Mouse (Mus musculus): ENCODE data around the gene Usp38. TPM values are rescaled to one million over a fixed set of nuclear protein-coding genes. Genes with fewer than 3 reads are reported as not detected.
A peak's percentile ranks its signal among the peaks of the same experiment; 100 is the strongest.

Usp38 gene
- polyA plus RNA-seq, 1 experiment from 2014 or later, result 18.5 TPM

DNA sequence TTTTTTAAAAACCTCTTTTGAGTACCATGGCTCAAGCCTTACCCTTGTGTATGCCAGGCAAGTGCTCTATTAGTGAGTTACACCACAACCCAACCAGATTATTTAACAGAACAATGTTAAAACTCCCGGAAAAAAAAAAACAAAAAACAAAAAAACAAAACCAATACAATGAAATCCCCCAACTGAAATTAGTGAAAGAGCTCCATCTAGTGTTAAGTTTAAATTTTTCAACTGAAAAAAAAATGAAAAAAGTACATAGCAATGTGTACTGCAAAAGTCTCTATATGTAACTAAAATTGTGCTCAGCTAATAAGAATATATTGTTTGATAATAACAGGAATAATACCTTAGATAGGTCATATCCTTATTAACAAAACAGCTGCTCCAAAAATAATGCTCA is 18.1 kb downstream of the Usp38 start:
- Histone ChIP-seq H3K27me3 (no peaks in the 10 kb centered on the region), H3K4me3 (no peak overlapping the region), H3K9ac (no peak overlapping the region), H3K4me2 (no peak overlapping the region), H3K27ac (replicated peaks) (no peak overlapping the region), H3K4me1 (replicated peaks) (no peaks in the 10 kb centered on the region), H3K9me3 (no peaks in the 10 kb centered on the region), H3K36me3 (peaks cover 71% of the 10 kb centered on the region)
- 41% methylated on average over 1 of the region's 1 CpGs for WGBS
- ATAC-seq (ENCODE audit: low read depth), result no peak

DNA sequence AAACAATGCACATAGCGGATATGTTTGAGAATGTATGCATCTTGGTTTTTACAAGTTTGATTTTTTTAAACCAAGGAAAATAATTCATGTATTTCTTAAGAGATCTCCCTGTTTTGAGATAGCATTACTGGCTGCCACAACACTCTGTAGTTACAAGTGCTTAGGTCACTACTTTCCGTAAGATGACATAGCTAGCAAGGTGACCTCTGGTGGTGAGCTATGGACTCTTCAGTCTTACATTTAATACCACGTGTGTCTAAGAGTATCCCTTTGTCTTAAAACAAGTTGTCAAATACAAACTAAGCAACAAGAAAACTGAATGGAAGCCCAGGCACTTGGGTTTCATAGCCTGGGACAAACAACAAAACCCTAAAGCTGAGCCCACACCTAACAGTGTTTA is 22.8 kb downstream of the Usp38 start:
- 54% methylated on average over 3 of the region's 3 CpGs for WGBS
- H3K9me3 ChIP-seq, result no peaks in the 10 kb centered on the region
- no peak overlapping the region for H3K4me2 ChIP-seq
- no peak overlapping the region for H3K27ac ChIP-seq (replicated peaks)
- peak; percentile 84; the same call in 1 of the 2 replicates for ATAC-seq (ENCODE audit: low read depth)
- no peaks in the 10 kb centered on the region for H3K4me1 ChIP-seq (replicated peaks)
- H3K4me3 ChIP-seq, result no peak overlapping the region
- H3K27me3 ChIP-seq, result no peaks in the 10 kb centered on the region
- H3K36me3 ChIP-seq, result peaks cover 79% of the 10 kb centered on the region
- H3K9ac ChIP-seq, result no peak overlapping the region

GRCm38 (mm10) chr8:80982829-80983228 is 31.9 kb downstream of the Usp38 start:
- Histone ChIP-seq H3K4me3 (no peak overlapping the region), H3K9me3 (no peaks in the 10 kb centered on the region), H3K36me3 (peaks cover 65% of the 10 kb centered on the region), H3K27me3 (no peaks in the 10 kb centered on the region), H3K4me1 (replicated peaks) (peaks cover 6% of the 10 kb centered on the region), H3K4me2 (no peak overlapping the region), H3K27ac (replicated peaks) (no peak overlapping the region), H3K9ac (no peak overlapping the region)
- ATAC-seq (ENCODE audit: low read depth), result no peak
- 67% methylated on average over 4 of the region's 4 CpGs for WGBS

GRCm38 (mm10) chr8:80981696-80982095 is 33.0 kb downstream of the Usp38 start:
- H3K36me3 ChIP-seq, result peaks cover 55% of the 10 kb centered on the region
- WGBS, result 81% methylated on average over 9 of the region's 9 CpGs

DNA sequence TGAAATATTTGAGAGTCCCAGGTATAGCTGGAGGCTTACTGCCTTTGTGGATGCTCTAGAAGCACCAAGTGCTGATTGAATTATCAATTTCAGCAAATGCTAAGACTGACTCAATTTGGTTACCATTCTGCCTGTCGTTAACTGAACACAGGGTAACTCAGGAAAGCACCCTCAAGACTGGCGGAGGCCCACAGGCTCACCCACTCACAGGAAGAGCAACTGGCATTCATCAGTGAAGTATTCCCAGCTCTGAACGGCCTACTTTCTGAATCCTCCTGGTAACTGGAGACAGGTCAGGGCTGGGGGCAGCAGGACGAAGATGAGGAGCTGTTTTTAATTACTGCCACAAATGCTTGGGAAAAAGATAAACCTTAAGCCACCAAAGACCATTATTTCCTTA is 34.7 kb downstream of the Usp38 start:
- Histone ChIP-seq H3K36me3 (peaks cover 39% of the 10 kb centered on the region), H3K27me3 (no peaks in the 10 kb centered on the region), H3K9me3 (no peaks in the 10 kb centered on the region), H3K27ac (replicated peaks) (no peak overlapping the region), H3K4me1 (replicated peaks) (peaks cover 6% of the 10 kb centered on the region), H3K4me2 (no peak overlapping the region), H3K4me3 (no peak overlapping the region), H3K9ac (no peak overlapping the region)
- 88% methylated on average over 4 of the region's 4 CpGs for WGBS
- no peak for ATAC-seq (ENCODE audit: low read depth)

More at GRCm38 (mm10) chr8:80981696-80982095, 33.0 kb downstream of the Usp38 start:
- H3K9me3 ChIP-seq, result no peaks in the 10 kb centered on the region
- peaks cover 6% of the 10 kb centered on the region for H3K4me1 ChIP-seq (replicated peaks)
- no peak overlapping the region for H3K4me2 ChIP-seq
- H3K4me3 ChIP-seq, result no peak overlapping the region
- H3K9ac ChIP-seq, result no peak overlapping the region
- H3K27me3 ChIP-seq, result no peaks in the 10 kb centered on the region
- no peak overlapping the region for H3K27ac ChIP-seq (replicated peaks)
- no peak for ATAC-seq (ENCODE audit: low read depth)

GRCm38 (mm10) chr8:80977231-80977630 is 37.5 kb downstream of the Usp38 start:
- Histone ChIP-seq H3K4me1 (replicated peaks) (no peaks in the 10 kb centered on the region), H3K36me3 (peaks cover 26% of the 10 kb centered on the region), H3K9me3 (no peaks in the 10 kb centered on the region), H3K27ac (replicated peaks) (no peak overlapping the region), H3K4me3 (no peak overlapping the region), H3K9ac (no peak overlapping the region), H3K4me2 (no peak overlapping the region), H3K27me3 (no peaks in the 10 kb centered on the region)
- 89% methylated on average over 1 of the region's 1 CpGs for WGBS
- ATAC-seq (ENCODE audit: low read depth), result no peak

DNA sequence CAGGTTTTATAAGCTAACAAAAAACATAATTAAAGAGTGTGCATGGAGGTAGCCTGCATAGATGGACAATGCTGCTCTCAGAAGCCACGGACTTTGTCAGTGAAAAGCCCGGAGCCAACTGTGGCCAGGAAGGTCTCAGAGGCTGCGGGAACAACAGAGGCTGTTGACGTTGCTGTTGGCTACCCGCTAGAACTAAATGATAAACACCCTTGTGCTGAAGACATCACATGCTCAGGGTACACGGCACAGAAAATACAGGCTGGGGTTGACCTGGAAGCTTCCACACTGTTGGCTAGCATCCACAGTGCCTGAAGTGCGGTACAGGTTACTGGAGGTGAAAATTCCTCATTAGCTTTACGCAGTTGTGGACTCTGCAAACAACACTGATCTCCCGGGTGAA is 43.6 kb downstream of the Usp38 start:
- no peak for ATAC-seq (ENCODE audit: low read depth)
- Histone ChIP-seq H3K4me1 (replicated peaks) (no peaks in the 10 kb centered on the region), H3K4me3 (no peak overlapping the region), H3K36me3 (no peaks in the 10 kb centered on the region), H3K9me3 (no peaks in the 10 kb centered on the region), H3K27me3 (no peaks in the 10 kb centered on the region), H3K27ac (replicated peaks) (no peak overlapping the region), H3K4me2 (no peak overlapping the region), H3K9ac (no peak overlapping the region)
- WGBS, result 83% methylated on average over 9 of the region's 9 CpGs

GRCm38 (mm10) chr8:80970000-80970685 is 44.6 kb downstream of the Usp38 start:
- WGBS, result 87% methylated on average over 11 of the region's 11 CpGs
- Histone ChIP-seq H3K27ac (replicated peaks) (no peak overlapping the region), H3K9me3 (no peaks in the 10 kb centered on the region), H3K36me3 (no peaks in the 10 kb centered on the region), H3K4me1 (replicated peaks) (no peaks in the 10 kb centered on the region), H3K9ac (no peak overlapping the region), H3K27me3 (no peaks in the 10 kb centered on the region), H3K4me3 (no peak overlapping the region), H3K4me2 (no peak overlapping the region)
- no peak for ATAC-seq (ENCODE audit: low read depth)

- no peak for ATAC-seq (ENCODE audit: low read depth)
- no peak overlapping the region for H3K4me3 ChIP-seq
- no peaks in the 10 kb centered on the region for H3K4me1 ChIP-seq (replicated peaks)
- 94% methylated on average over 5 of the region's 5 CpGs for WGBS
- no peak overlapping the region for H3K4me2 ChIP-seq
- no peak overlapping the region for H3K9ac ChIP-seq
- no peaks in the 10 kb centered on the region for H3K36me3 ChIP-seq
- H3K9me3 ChIP-seq, result no peaks in the 10 kb centered on the region
- H3K27me3 ChIP-seq, result no peaks in the 10 kb centered on the region
- no peak overlapping the region for H3K27ac ChIP-seq (replicated peaks)
These were observed 45.3 kb downstream of the Usp38 start for GRCm38 (mm10) chr8:80969423-80969822.

DNA sequence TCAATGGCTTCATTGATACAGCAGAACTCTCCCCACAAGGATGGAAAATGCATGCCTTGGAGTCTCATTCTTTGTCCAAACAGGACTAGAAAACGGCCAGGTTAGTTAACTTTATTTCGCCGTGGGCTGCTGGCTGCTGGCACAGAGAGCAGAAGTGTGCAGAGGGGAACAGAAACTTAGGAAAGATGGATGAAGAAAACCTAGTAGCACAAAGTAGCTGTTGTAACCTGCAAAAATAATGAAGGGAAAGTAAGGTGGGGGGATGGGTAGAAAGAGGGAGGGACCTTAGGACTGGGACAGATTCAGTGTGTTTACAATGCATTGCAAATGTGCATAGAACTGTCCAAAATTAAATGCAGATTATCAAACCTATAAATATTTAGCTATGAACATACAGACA is 51.6 kb downstream of the Usp38 start:
- peaks cover 11% of the 10 kb centered on the region for H3K4me1 ChIP-seq (replicated peaks)
- 87% methylated on average over 3 of the region's 3 CpGs for WGBS
- no peak for ATAC-seq (ENCODE audit: low read depth)
- H3K4me3 ChIP-seq, result no peak overlapping the region
- no peak overlapping the region for H3K4me2 ChIP-seq
- H3K9ac ChIP-seq, result no peak overlapping the region
- H3K9me3 ChIP-seq, result no peaks in the 10 kb centered on the region
- H3K27ac ChIP-seq (replicated peaks), result no peak overlapping the region
- no peaks in the 10 kb centered on the region for H3K27me3 ChIP-seq
- H3K36me3 ChIP-seq, result no peaks in the 10 kb centered on the region

GRCm38 (mm10) chr8:80962592-80962983 is 52.1 kb downstream of the Usp38 start:
- H3K27me3 ChIP-seq, result no peaks in the 10 kb centered on the region
- H3K27ac ChIP-seq (replicated peaks), result no peak overlapping the region
- H3K4me2 ChIP-seq, result no peak overlapping the region
- H3K4me1 ChIP-seq (replicated peaks), result peaks cover 11% of the 10 kb centered on the region
- H3K9ac ChIP-seq, result no peak overlapping the region
- ATAC-seq (ENCODE audit: low read depth), result no peak
- H3K36me3 ChIP-seq, result no peaks in the 10 kb centered on the region
- WGBS, result 92% methylated on average over 5 of the region's 5 CpGs
- H3K4me3 ChIP-seq, result no peak overlapping the region
- H3K9me3 ChIP-seq, result no peaks in the 10 kb centered on the region

GRCm38 (mm10) chr8:80961937-80962591 is 52.7 kb downstream of the Usp38 start:
- Histone ChIP-seq H3K4me3 (no peak overlapping the region), H3K4me2 (no peak overlapping the region), H3K27me3 (no peaks in the 10 kb centered on the region), H3K36me3 (no peaks in the 10 kb centered on the region), H3K9me3 (no peaks in the 10 kb centered on the region), H3K9ac (no peak overlapping the region), H3K27ac (replicated peaks) (no peak overlapping the region), H3K4me1 (replicated peaks) (peaks cover 11% of the 10 kb centered on the region)
- WGBS, result 87% methylated on average over 7 of the region's 7 CpGs
- ATAC-seq (ENCODE audit: low read depth), result no peak
